Mouse (Mus musculus) left cerebral cortex, postnatal 4 days (tissue): ENCODE results near the gene Atp5b. TPM values are rescaled to one million over a fixed set of nuclear protein-coding genes. Genes with fewer than 3 reads are reported as not detected.

Experiments
- DNase-seq: peaks from one replicate; pipeline ENCODE4 v3.0.0-alpha.2; 2022
- intact Hi-C: fragments of 180-260 bp; cut with DNase I; formaldehyde crosslinking; loops from one replicate; pipeline ENCODE4 v1.15.1; 2025
- microRNA-seq: library from miRNA; unstranded; fragments of <30 nt; microRNA quantifications from one replicate; pipeline ENCODE4 v1.2.0, GENCODE M21; 2022
- total RNA-seq, 2 experiments: library from RNA; stranded (reverse); gene quantifications; 2 replicates each; pipeline ENCODE4 v1.2.3; 2021

The Atp5b gene
- total RNA-seq, 2 experiments from 2014 or later, result 1,302 to 1,309 TPM

GRCm38 (mm10) chr10:128095003-128095636 lies 12.0 kb downstream of the Atp5b start:
- no peak for DNase-seq

GRCm38 (mm10) chr10:128096313-128096692 lies 13.2 kb downstream of the Atp5b start:
- no peak for DNase-seq
- intact Hi-C loops, result no loop called here

More at GRCm38 (mm10) chr10:128095003-128095636, 12.0 kb downstream of the Atp5b start:
- intact Hi-C loops, result no loop called here

GRCm38 (mm10) chr10:128096693-128097586 lies 13.9 kb downstream of the Atp5b start:
- peak; percentile 92 for DNase-seq
- intact Hi-C loops, result no loop called here

GRCm38 (mm10) chr10:128097587-128097971 lies 14.5 kb downstream of the Atp5b start:
- intact Hi-C loops, result no loop called here
- DNase-seq, result peak; percentile 82

GRCm38 (mm10) chr10:128110103-128110761 lies 27.2 kb downstream of the Atp5b start:
- no peak for DNase-seq

GRCm38 (mm10) chr10:128111227-128111626 lies 28.2 kb downstream of the Atp5b start:
- intact Hi-C loops, result no loop called here
- DNase-seq, result no peak

More at GRCm38 (mm10) chr10:128110103-128110761, 27.2 kb downstream of the Atp5b start:
- intact Hi-C loops, result no loop called here

- intact Hi-C loops, result no loop called here
- DNase-seq, result no peak
Measured at GRCm38 (mm10) chr10:128123833-128124232, 40.8 kb downstream of the Atp5b start.

GRCm38 (mm10) chr10:128124831-128125230 lies 41.8 kb downstream of the Atp5b start:
- intact Hi-C loops, result no loop called here
- no peak for DNase-seq

- no peak for DNase-seq
- intact Hi-C loops, result no loop called here
Measured at GRCm38 (mm10) chr10:128125951-128126350, 42.9 kb downstream of the Atp5b start.

- no peak for DNase-seq
- intact Hi-C loops, result no loop called here
Measured at GRCm38 (mm10) chr10:128127497-128127896, 44.4 kb downstream of the Atp5b start.

GRCm38 (mm10) chr10:128128143-128128542 lies 45.1 kb downstream of the Atp5b start:
- intact Hi-C loops, result no loop called here
- DNase-seq, result no peak

- intact Hi-C loops, result no loop called here
- no peak for DNase-seq
Measured at GRCm38 (mm10) chr10:128131297-128131696, 48.2 kb downstream of the Atp5b start.

GRCm38 (mm10) chr10:128131812-128132211 lies 48.7 kb downstream of the Atp5b start:
- intact Hi-C loops, result no loop called here
- DNase-seq, result no peak

- no peak for DNase-seq
- intact Hi-C loops, result no loop called here
Measured at GRCm38 (mm10) chr10:128133650-128134332, 50.7 kb downstream of the Atp5b start.

- intact Hi-C loops, result no loop called here
Measured at GRCm38 (mm10) chr10:128135374-128135773, 52.3 kb downstream of the Atp5b start.

More at GRCm38 (mm10) chr10:128135374-128135773, 52.3 kb downstream of the Atp5b start:
- no peak for DNase-seq

Small RNA genes lying within 50 kb of the gene (microRNA-seq; reads per million reads assigned to microRNA genes)
- gene Mir677, result 28.9 reads per million, percentile 39 among the genes with 10 or more reads in this experiment

Other genes with a start within 250 kb of the Atp5b start
- not detected for gene Rdh19, start 233.3 kb upstream of the Atp5b start, total RNA-seq
- gene Rdh16f2, start 216.8 kb upstream of the Atp5b start, total RNA-seq, result not detected
- not detected for gene Rdh7, start 194.5 kb upstream of the Atp5b start, total RNA-seq
- gene Sdr9c7, start 184.8 kb upstream of the Atp5b start, total RNA-seq, result not detected
- gene Hsd17b6, start 75.7 kb upstream of the Atp5b start, total RNA-seq, result not detected
- 10 to 100 TPM; 19.9 to 23.8 TPM for gene Prim1, start 68.1 kb upstream of the Atp5b start, total RNA-seq
- 100 to 1,000 TPM; 481 to 496 TPM for gene Naca, start 47.7 kb upstream of the Atp5b start, total RNA-seq
- 100 to 1,000 TPM; 179 to 184 TPM for gene Ptges3, start 24.3 kb upstream of the Atp5b start, total RNA-seq
- 10 to 100 TPM; 34.5 to 36.2 TPM for gene Baz2a, start 8.3 kb downstream of the Atp5b start, total RNA-seq
- 10 to 100 TPM; 12.7 to 13.0 TPM for gene Rbms2, start 97.0 kb downstream of the Atp5b start, total RNA-seq
- 1 to 10 TPM; 5.9 to 7.9 TPM for gene Gls2, start 111.2 kb downstream of the Atp5b start, total RNA-seq
- gene Spryd4, start 128.5 kb downstream of the Atp5b start, total RNA-seq, result 10 to 100 TPM; 14.5 to 16.3 TPM
- gene Mip, start 142.6 kb downstream of the Atp5b start, total RNA-seq, result not detected
- gene Timeless, start 148.8 kb downstream of the Atp5b start, total RNA-seq, result 10 to 100 TPM; 11.1 to 14.7 TPM
- not detected for gene Apon, start 170.8 kb downstream of the Atp5b start, total RNA-seq
- not detected for gene Apof, start 185.4 kb downstream of the Atp5b start, total RNA-seq
- 10 to 100 TPM; 32.1 to 38.1 TPM for gene Stat2, start 187.3 kb downstream of the Atp5b start, total RNA-seq
- gene Il23a, start 215.5 kb downstream of the Atp5b start, total RNA-seq, result not detected
- gene Pan2, start 220.1 kb downstream of the Atp5b start, total RNA-seq, result 10 to 100 TPM; 19.9 to 22.4 TPM
- gene Cnpy2, start 239.2 kb downstream of the Atp5b start, total RNA-seq, result 10 to 100 TPM; 81.0 to 86.0 TPM